ENCODE assay signal across 7 mouse cellular contexts in genomic region chr12:109749711-109750243, GRCm38 (mm10).
DNase-seq lines count a peak whose midpoint lies in the region; ATAC-seq lines count a peak whose summit lies in the region.

No protein-coding gene starts in this region.

- H3K9ac ChIP-seq in hindbrain, embryonic 13.5 days: peak overlapping the region; percentile 65
- H3K9ac ChIP-seq in limb, embryonic 11.5 days (ENCODE audit: low read length): 0 out of 2 replicates have a peak overlapping the region, but pooled peaks have one; percentile 17
- H3K9ac ChIP-seq in midbrain, embryonic 14.5 days (replicated peaks; ENCODE audit: low read length): peak overlapping the region; percentile 49

- 2% methylated on average over 14 of the region's 14 CpGs for WGBS in hindbrain, embryonic 13.5 days
- 1% methylated on average over 14 of the region's 14 CpGs for WGBS in limb, embryonic 11.5 days
- under 1% methylated on average over 14 of the region's 14 CpGs for WGBS in midbrain, embryonic 14.5 days

- DNase-seq in adrenal gland, postnatal 10 days: peak; percentile 81
- DNase-seq in cerebellum, postnatal 14 days: peak; percentile 64 to 73
- DNase-seq in frontal cortex, postnatal 14 days (ENCODE audit: low spot score in 2 of 2): peak; percentile 52 to 55
- DNase-seq in limb, embryonic 11.5 days (ENCODE audit: low spot score): peak; percentile 86
- peak; percentile 83 for DNase-seq in midbrain, embryonic 14.5 days
- DNase-seq in telencephalon, adult 2 months (ENCODE audit: low read depth, low spot score): peak; percentile 84

- H3K4me2 ChIP-seq in hindbrain, embryonic 13.5 days: peak overlapping the region; percentile 47
- H3K4me2 ChIP-seq in limb, embryonic 11.5 days (ENCODE audit: low read depth, severe bottlenecking): peak overlapping the region; percentile 29
- peak overlapping the region; percentile 49 for H3K4me2 ChIP-seq in midbrain, embryonic 14.5 days (ENCODE audit: low read length)

- H3K27me3 ChIP-seq in hindbrain, embryonic 13.5 days: no peaks in the 10 kb centered on the region
- no peaks in the 10 kb centered on the region for H3K27me3 ChIP-seq in limb, embryonic 11.5 days (ENCODE audit: control insufficient read depth, insufficient read depth, low read length)
- no peaks in the 10 kb centered on the region for H3K27me3 ChIP-seq in midbrain, embryonic 14.5 days (ENCODE audit: control insufficient read depth, insufficient read depth, low read length)

- H3K4me3 ChIP-seq in hindbrain, embryonic 13.5 days: peak overlapping the region; percentile 24
- peak overlapping the region; percentile 5; the same call in 1 of the 2 replicates for H3K4me3 ChIP-seq in limb, embryonic 11.5 days (ENCODE audit: low read depth, low read length)
- peak overlapping the region; percentile 19; the same call in 1 of the 2 replicates for H3K4me3 ChIP-seq in midbrain, embryonic 14.5 days (replicated peaks; ENCODE audit: low read depth, low read length)

- no peaks in the 10 kb centered on the region for H3K9me3 ChIP-seq in hindbrain, embryonic 13.5 days
- H3K9me3 ChIP-seq in limb, embryonic 11.5 days (ENCODE audit: control insufficient read depth, low read length): no peaks in the 10 kb centered on the region
- H3K9me3 ChIP-seq in midbrain, embryonic 14.5 days (ENCODE audit: control insufficient read depth, low read length): no peaks in the 10 kb centered on the region

- ATAC-seq in hindbrain, embryonic 13.5 days (ENCODE audit: low FRiP score): peak; percentile 72
- peak; percentile 85 for ATAC-seq in limb, embryonic 11.5 days (ENCODE audit: insufficient number of reproducible peaks, low FRiP score, low TSS enrichment, low read depth)
- ATAC-seq in midbrain, embryonic 14.5 days (ENCODE audit: low FRiP score, low TSS enrichment): peak; percentile 81

- H3K27ac ChIP-seq in hindbrain, embryonic 13.5 days: peak overlapping the region; percentile 86
- H3K27ac ChIP-seq in limb, embryonic 11.5 days (replicated peaks; ENCODE audit: low read depth, low read length): peak overlapping the region; percentile 62; the same call in 1 of the 2 replicates
- H3K27ac ChIP-seq in midbrain, embryonic 14.5 days (replicated peaks; ENCODE audit: low read depth, low read length): peak overlapping the region; percentile 84

- H3K36me3 ChIP-seq in hindbrain, embryonic 13.5 days: peaks cover 13% of the 10 kb centered on the region
- no peaks in the 10 kb centered on the region for H3K36me3 ChIP-seq in limb, embryonic 11.5 days (ENCODE audit: control insufficient read depth, insufficient read depth, low read length)
- peaks cover 9% of the 10 kb centered on the region for H3K36me3 ChIP-seq in midbrain, embryonic 14.5 days (ENCODE audit: control insufficient read depth, insufficient read depth, low read length)

- H3K4me1 ChIP-seq in hindbrain, embryonic 13.5 days (replicated peaks): peaks cover 61% of the 10 kb centered on the region
- peaks cover 23% of the 10 kb centered on the region for H3K4me1 ChIP-seq in limb, embryonic 11.5 days (ENCODE audit: control insufficient read depth, insufficient read depth, low read length)
- H3K4me1 ChIP-seq in midbrain, embryonic 14.5 days (ENCODE audit: control insufficient read depth, insufficient read depth, low read length): peaks cover 40% of the 10 kb centered on the region

Comparison
In these comparisons a context has a peak if more than half of its experiments do, and no peak if none do; other contexts are left out.
1. Peak in every context shown above with its lines: DNase-seq, ATAC-seq, H3K4me3 ChIP-seq and H3K27ac ChIP-seq.